Mouse (Mus musculus) hematopoietic stem cell, adult 5-6 weeks (primary cell): ENCODE results near the gene Akap6. TPM values are rescaled to one million over a fixed set of nuclear protein-coding genes. Genes with fewer than 3 reads are reported as not detected.
"Not testable (repeated sequence)": the region's sequence is repeated elsewhere in the genome, so short reads cannot be mapped to it uniquely, and the experiment has no call there.

ENCODE experiments used
- ATAC-seq, 2 experiments: fragments of 125-278 bp in 1 of 2; replicated peaks in 1 of 2; 2 replicates each; pipeline ENCODE4 v1.8.0; 2016 to 2017; ENCODE audit warnings: inconsistent platforms in 2 of 2, mild to moderate bottlenecking in 2 of 2, moderate number of reproducible peaks in 2 of 2, low read depth in 1 of 2, moderate TSS enrichment in 1 of 2; ENCODE audit not compliant: low FRiP score in 2 of 2, poor library complexity in 2 of 2, severe bottlenecking in 2 of 2, insufficient read depth in 1 of 2, low TSS enrichment in 1 of 2
- total RNA-seq: library from RNA; stranded (forward); fragments of 172-1452, 232-1000 nt; gene quantifications from 2 replicates; pipeline ENCODE4 v1.2.3, GENCODE M21; 2017

The Akap6 gene
- total RNA-seq, 1 experiment from 2014 or later, result 0.05 TPM

- no peak for ATAC-seq
These were observed 3.3 kb downstream of the Akap6 start for GRCm38 (mm10) chr12:52702368-52702967.

- no peak for ATAC-seq
These were observed 4.9 kb downstream of the Akap6 start for GRCm38 (mm10) chr12:52704081-52704480.

DNA sequence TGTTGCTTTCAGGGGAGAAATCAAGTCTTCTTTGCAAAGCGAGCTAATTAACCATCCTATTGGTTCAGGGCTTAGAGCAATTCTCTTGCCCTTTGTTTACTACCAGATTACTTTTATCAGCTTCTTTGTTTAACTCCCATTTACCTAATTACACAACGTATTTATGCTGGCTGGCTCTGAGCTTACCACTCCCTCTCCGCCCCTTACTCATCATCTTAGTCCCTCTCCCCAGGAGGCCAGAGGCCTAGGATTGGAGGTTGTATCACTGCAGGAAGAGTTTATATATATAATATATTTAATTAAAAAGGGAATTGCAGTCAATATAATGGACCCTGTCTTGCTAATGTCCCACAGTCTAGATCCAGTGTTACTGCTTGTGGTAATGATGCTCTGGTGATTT, 5.6 kb downstream of the Akap6 start:
- no peak for ATAC-seq

DNA sequence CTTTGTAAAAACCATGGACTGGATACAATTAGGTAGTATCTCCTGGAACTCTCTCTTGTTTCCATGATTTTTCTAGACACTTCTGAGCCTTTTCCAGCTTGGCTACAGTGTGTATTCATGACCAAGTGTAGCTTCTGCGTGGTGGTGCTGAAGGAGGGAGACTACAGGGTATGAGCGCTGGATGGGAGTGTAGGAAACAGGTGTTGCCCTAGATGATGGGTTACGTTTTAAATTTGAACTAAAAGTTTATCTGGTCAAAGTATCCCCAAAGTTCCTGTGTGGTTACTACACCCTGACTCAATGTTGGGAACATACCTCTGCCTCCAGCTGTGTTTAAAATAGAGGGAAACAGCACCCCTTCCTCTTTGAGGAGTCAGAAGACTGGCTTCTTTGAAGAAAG, 12.2 kb downstream of the Akap6 start:
- peak in 1 of 2 experiments; percentile 42; a peak in 2 of 4 replicates for ATAC-seq

DNA sequence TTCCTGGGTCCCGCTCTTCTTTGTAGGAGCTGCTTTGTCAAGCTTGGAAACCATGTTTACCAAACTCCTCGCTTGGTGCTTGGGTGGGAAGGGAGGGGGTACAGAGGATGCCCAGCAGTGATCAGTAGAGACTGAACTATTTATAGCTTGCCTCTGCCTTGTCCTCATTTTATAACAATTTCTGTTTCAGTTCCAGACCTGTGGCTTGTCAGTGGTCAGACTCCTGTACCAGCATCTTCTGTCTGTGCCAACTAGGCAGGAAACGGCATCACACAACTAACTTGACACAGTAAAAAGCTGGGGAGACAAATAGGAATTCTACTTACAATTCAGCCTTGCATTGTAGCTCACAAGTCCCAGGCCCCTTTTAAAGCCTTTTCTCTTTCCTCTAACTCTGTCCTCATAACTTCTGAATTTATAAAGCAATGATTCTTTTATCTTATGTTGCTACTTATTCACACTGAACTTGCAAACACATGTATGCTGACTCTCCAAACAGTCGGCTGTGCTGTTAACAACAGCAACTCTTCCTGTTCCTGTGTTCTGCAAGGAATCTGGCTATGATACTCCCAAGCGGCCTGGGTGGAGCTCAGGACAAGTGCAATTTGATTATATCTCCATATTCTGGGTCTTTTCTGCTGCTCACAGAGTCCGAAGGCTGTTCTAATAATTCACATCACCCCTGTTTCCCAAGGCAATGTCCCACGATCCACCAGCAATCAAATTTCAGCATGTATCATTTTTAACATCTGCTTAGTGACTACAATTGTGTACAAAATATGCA, 12.9 kb downstream of the Akap6 start:
- ATAC-seq, result peak; percentile 29 to 37

GRCm38 (mm10) chr12:52718392-52718791, 19.2 kb downstream of the Akap6 start:
- peak; percentile 69 to 73 for ATAC-seq

GRCm38 (mm10) chr12:52719232-52719631, 20.0 kb downstream of the Akap6 start:
- ATAC-seq, result no peak

DNA sequence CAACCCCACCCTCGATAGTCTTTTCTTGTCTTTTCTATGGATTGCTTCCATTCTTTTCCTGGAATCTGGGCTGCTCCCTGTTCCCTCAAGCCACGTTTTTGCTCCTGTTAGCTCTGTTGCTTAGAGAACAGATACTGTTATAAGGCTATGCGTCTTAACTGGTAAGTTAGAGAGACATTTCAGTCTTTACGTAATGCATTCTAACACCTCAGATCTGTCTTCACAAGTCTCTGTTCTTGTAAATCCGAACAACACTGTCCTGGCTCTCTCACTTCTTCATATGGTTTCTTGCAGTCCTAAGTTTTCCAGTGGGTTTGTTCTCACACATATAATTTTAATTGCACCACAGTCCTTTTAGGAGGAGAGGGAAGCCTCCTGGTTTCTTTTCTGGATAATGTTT, 20.5 kb downstream of the Akap6 start:
- no peak for ATAC-seq

- ATAC-seq, result not testable (repeated sequence)
These were observed 24.9 kb downstream of the Akap6 start for GRCm38 (mm10) chr12:52724039-52724615.

DNA sequence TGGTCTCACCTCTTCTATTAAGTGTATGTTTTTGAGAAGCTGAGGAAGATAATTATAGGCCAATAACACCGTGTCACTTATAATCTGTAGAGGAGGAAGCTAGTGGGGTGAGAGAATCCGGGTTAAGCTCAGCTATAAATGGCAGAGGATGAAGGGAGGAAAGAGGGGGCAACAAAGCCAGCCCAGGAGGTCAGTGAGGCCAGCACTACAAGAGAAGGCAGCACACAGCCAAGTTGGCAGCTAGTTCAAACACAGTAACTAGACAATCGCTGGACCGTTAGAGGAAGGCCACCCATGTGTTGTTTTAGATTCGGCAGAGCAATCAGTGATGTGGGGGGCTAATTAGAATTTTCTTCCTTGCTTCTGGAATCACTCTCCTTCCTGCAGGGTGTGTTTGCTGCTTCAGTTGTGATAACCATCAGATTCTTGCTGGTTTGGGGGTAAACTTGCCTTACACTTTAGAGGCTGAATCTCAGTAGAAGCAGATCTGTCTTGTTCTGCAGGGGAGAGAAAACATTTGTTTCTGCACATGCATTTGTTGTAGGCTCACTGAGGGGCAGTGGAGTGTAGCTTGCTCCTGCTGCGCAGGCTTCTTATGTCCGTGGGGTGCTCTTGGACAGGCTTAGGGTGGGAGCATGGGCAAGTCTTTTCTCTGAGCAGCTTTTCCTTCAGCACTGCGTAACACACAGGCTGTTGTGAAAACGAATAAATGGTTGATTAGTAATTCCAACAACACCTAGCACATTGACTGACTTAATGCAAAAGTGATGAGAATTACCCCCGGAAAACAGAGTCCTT, 27.4 kb downstream of the Akap6 start:
- no peak for ATAC-seq

- no peak for ATAC-seq
These were observed 30.2 kb downstream of the Akap6 start for GRCm38 (mm10) chr12:52729396-52729795.

DNA sequence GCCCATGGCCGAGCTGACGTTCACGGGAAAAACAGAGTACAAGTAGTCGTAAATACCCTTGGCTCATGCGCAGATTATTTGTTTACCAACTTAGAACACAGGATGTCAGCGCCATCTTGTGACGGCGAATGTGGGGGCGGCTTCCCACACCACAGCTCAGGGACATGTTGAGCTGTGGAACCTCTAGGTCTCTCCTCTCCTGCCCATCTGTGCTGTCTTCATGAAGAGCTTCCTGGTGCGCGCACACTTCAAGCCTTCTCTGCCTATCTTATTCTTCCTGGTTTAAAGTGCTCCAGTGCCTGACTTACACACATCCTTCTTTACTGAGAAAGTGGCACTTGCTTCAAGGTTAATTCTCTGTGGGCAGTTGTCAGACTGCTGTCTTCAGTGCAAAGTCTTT, 36.0 kb downstream of the Akap6 start:
- not testable (repeated sequence) for ATAC-seq

DNA sequence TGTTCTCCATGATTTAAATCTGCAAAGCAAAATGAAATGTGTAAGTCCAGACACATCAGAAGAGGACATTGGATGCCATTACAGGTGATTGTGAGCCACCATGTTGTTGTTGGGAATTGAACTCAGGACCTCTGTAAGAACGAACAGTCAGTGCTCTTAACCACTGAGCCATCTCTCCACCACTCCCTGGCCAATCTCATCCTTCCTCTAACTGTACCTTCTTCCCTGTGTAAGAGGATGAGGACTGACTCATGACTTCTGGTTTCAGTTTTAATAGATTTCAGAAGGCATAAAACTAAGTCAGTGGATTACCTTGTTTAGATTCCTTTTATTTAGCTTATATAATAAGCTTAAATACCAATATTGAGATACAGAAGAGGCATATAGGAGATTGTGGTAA, 38.0 kb downstream of the Akap6 start:
- no peak for ATAC-seq

DNA sequence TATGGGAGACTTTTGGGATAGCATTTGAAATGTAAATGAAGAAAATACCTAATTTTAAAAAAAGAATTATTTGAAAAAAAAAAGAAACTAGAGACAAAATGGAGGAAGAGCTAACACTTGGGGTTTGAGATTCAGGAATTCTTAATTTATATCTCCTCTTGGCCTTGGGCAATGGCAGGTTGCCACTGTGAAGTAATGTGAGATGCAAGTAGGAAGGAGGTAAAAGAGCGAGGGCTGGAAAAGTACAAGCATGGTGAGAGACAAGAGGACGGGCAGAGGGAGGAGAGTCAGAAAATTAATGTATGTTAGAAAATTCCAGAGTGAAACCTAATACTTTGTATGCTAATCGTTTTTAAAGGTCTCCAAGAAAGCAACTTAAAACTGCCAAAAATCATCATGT, 40.1 kb downstream of the Akap6 start:
- ATAC-seq, result no peak

DNA sequence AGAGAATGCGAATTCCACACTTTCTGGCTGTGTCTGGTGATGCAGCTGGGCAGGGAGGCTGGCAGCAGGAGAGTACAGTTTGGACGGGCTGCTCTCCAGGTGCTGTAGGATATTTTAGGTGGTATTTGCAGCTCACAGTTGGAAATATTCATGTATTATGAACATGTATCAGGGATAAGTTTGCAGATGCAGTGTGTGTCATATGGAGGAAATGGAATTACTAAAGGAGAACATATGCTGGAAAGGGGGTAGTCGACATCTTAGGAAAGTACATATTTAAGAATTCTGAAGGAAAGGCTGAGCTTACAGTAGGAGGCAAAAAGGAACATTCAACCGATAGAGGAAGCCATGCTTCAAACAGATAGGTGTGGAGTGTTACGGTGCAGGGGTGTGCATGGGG, 42.6 kb downstream of the Akap6 start:
- ATAC-seq, result no peak

GRCm38 (mm10) chr12:52750006-52750405, 50.8 kb downstream of the Akap6 start:
- ATAC-seq, result no peak

DNA sequence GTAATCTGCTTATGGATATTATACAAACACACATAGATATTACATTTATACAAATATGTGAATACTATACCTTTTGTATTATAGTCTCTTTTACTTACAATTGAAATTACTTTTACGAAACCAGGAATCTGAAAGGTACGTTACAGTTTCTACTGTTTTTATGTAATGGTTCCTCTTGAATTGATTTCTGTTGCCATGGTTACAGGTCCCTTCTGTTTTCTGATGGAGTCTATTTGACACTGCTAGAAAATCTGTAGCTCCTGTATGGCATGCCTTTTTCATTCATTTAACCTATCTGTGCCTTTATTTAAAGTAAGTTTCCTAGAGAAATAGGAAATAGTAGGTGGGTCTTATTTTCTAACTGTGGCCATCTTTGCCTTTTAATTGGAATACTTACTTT, 56.5 kb downstream of the Akap6 start:
- no peak for ATAC-seq

DNA sequence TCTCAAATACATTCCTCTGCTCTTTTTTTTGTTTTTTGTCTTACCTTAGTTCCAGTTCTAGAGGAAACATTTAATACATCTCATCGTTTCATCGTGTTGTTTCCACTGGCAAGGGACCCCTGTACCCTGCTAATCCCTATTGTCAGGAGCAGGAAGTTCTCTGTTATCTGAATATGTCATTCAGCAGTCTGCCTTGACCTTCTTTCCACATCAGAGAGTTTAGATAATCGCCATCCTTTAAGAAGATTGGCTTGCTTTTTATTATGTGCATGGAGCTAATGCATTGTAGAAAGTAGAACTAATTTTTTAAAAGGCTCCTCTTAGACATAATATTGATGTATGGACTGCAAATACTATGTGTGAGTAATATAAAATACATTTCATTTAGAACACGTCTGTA, 58.7 kb downstream of the Akap6 start:
- no peak for ATAC-seq
